Mouse (Mus musculus) heart, embryonic 14.5 days (tissue): ENCODE data around the gene Oas2. TPM values are rescaled to one million over a fixed set of nuclear protein-coding genes. Genes with fewer than 3 reads are reported as not detected.

Experiments
- ATAC-seq: fragments of 200-750 bp; cut with Nextera tagmentation; 2 replicates; pipeline ENCODE4 v1.8.0; 2017; ENCODE audit warnings: low read depth, moderate TSS enrichment; ENCODE audit not compliant: insufficient number of reproducible peaks, insufficient read depth, low FRiP score
- H3K27ac ChIP-seq, 2 experiments: fragments of 200-500 bp in 1 of 2; fragments of 300-500 bp in 1 of 2; sonication (generic) in 1 of 2; replicated peaks in 1 of 2; 2 replicates each; pipeline ENCODE4 v1.5.1; 2012 to 2014; ENCODE audit warnings: low read depth in 2 of 2, low read length in 2 of 2, control low read depth in 1 of 2, mild to moderate bottlenecking in 1 of 2, mixed read lengths in 1 of 2; ENCODE audit not compliant: control insufficient read depth in 1 of 2, insufficient read depth in 1 of 2
- H3K27me3 ChIP-seq: fragments of 300-500 bp; sonication (generic); 2 replicates; pipeline ENCODE4 v1.6.1; 2014; ENCODE audit warnings: mild to moderate bottlenecking, low read length, control low read depth; ENCODE audit not compliant: control insufficient read depth, insufficient read depth
- H3K36me3 ChIP-seq: fragments of 300-500 bp; sonication (generic); 2 replicates; pipeline ENCODE4 v1.6.1; 2014; ENCODE audit warnings: mild to moderate bottlenecking, control low read depth, low read length, mixed read lengths; ENCODE audit not compliant: control insufficient read depth, insufficient read depth
- H3K4me1 ChIP-seq, 2 experiments: fragments of 200-500 bp in 1 of 2; fragments of 300-500 bp in 1 of 2; sonication (generic) in 1 of 2; 2 replicates each; pipeline ENCODE4 v1.6.1; 2012 to 2014; ENCODE audit warnings: low read length in 2 of 2, control low read depth in 1 of 2, mixed read lengths in 1 of 2; ENCODE audit not compliant: control insufficient read depth in 2 of 2, insufficient read depth in 2 of 2
- H3K4me2 ChIP-seq: fragments of 300-500 bp; sonication (generic); 2 replicates; pipeline ENCODE4 v1.6.1; 2014; ENCODE audit warnings: mild to moderate bottlenecking, low read length
- H3K4me3 ChIP-seq, 2 experiments: fragments of 200-500 bp in 1 of 2; fragments of 300-500 bp in 1 of 2; sonication (generic) in 1 of 2; 2 replicates each; pipeline ENCODE4 v1.5.1; 2012 to 2014; ENCODE audit warnings: low read length in 2 of 2, mild to moderate bottlenecking in 2 of 2, control low read depth in 1 of 2, low read depth in 1 of 2, moderate library complexity in 1 of 2; ENCODE audit not compliant: control insufficient read depth in 1 of 2, insufficient read depth in 1 of 2
- H3K9ac ChIP-seq: fragments of 300-500 bp; sonication (generic); 2 replicates; pipeline ENCODE4 v1.6.1; 2014; ENCODE audit warnings: mild to moderate bottlenecking, low read length
- H3K9me3 ChIP-seq: fragments of 300-500 bp; sonication (generic); 2 replicates; pipeline ENCODE4 v1.6.1; 2016; ENCODE audit warnings: low read length, control low read depth; ENCODE audit not compliant: control insufficient read depth
- WGBS: fragments of 180-500 bp; shearing (Covaris S2); extraction: QIAGEN DNeasy Blood & Tissue Kit; methylation state at CpG from one replicate; pipeline ENCODE4 v1.1.7; 2014; 5-methylcytosine and 5-hydroxymethylcytosine counted together
- polyA plus RNA-seq: library from polyadenylated mRNA; unstranded; fragments of >200 nt; fragmentation: Nextera tagmentation; extraction: Ambion mirVana; gene quantifications from 2 replicates; pipeline ENCODE4 v1.2.1, GENCODE M21; 2014

Oas2 gene
- polyA plus RNA-seq, 1 experiment from 2014 or later = 0.43 TPM

DNA sequence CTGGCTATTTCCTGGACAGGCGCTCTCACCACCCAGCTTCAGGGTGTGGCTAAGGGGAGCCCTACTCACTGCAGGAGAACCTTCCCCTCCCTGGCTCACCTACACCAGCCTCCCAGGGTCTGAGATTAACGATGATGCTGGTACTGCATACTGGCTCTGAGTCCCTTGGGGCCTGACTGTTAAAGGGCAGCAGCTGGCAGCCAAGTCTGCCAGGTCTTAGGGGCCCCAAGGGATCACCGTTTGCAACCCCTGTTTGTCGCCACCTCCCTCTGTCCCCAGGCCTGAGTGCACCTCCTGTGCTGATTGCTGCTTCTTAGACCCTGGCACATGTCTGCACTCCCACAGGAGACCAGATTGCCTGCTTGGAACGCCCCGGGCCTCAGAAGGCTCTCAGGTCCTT is 45.2 kb downstream of the Oas2 start:
- WGBS = 45% methylated on average over 6 of the region's 6 CpGs
- Histone ChIP-seq H3K4me1 (no peaks in the 10 kb centered on the region), H3K9me3 (no peaks in the 10 kb centered on the region), H3K9ac (no peak overlapping the region), H3K4me2 (no peak overlapping the region), H3K27me3 (peaks cover 68% of the 10 kb centered on the region), H3K4me3 (no peak overlapping the region), H3K27ac (no peak overlapping the region), H3K36me3 (no peaks in the 10 kb centered on the region)
- no peak for ATAC-seq

DNA sequence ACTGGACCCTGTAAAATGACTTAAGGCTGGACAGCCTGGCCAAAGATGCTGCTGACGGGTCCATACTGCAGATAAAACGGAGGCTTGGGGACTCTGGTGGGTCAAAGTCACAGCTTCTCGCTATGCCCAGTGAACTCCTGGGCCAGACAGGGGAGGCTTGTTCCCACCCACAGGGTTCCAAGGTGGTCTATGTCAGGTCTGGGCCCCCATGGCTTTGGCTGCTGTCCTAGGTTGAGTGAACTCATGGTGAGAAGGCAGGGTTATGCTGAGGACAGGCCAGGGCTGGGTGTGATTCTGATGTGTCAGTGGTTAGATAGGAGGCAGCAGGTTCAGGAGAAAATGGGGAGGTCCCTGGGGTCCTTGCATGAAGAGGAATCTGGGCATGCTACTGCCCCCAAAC is 46.0 kb downstream of the Oas2 start:
- peaks cover 65% of the 10 kb centered on the region for H3K27me3 ChIP-seq
- no peaks in the 10 kb centered on the region for H3K36me3 ChIP-seq
- no peak overlapping the region for H3K4me2 ChIP-seq
- H3K4me1 ChIP-seq = no peaks in the 10 kb centered on the region
- H3K9me3 ChIP-seq = no peaks in the 10 kb centered on the region
- no peak overlapping the region for H3K4me3 ChIP-seq
- no peak for ATAC-seq
- no peak overlapping the region for H3K27ac ChIP-seq
- no peak overlapping the region for H3K9ac ChIP-seq
- 75% methylated on average over 3 of the region's 3 CpGs for WGBS

DNA sequence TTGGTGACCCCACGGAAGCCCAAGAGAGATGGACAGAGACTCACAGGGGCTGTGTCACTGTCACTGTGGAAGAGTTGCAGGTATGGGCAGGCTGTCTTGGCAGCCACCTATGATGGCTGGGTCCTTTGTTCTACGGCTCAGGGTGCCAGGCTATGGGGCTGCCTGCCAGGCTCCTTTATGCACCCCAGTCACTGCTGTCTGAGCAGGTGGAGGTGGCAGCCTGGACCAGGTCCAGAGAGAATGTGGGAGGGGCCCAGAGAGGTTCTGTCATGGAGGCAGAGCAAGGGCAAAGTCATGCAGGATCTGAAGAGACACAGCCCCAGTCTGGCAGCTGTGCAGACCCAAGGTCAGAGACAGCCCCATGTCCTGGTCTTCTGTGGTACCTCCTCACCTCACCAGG is 46.7 kb downstream of the Oas2 start:
- peaks cover 64% of the 10 kb centered on the region for H3K27me3 ChIP-seq
- no peak overlapping the region for H3K9ac ChIP-seq
- WGBS = 73% methylated on average over 2 of the region's 2 CpGs
- no peaks in the 10 kb centered on the region for H3K36me3 ChIP-seq
- no peaks in the 10 kb centered on the region for H3K4me1 ChIP-seq
- ATAC-seq = no peak
- H3K27ac ChIP-seq = no peak overlapping the region
- no peak overlapping the region for H3K4me3 ChIP-seq
- no peaks in the 10 kb centered on the region for H3K9me3 ChIP-seq
- no peak overlapping the region for H3K4me2 ChIP-seq

DNA sequence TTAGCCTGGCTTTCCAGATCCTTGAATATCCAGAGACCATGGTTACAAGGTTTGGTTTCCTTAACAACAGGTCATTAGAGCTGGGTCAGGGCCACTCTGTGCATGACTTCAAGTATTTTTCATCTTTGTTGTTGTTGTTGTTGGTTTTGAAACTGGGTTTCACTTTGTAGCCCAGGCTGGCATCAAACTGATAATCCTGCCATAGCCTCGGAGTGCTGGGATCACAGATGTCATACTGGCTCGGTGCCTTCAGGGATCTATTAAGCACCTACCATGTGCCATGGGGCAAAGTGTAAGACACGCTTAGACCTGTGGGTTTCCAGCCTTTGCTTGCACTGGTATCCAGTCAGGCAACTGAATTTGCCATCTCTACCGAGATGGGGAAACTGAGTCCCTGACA is 47.2 kb downstream of the Oas2 start:
- Histone ChIP-seq H3K9me3 (no peaks in the 10 kb centered on the region), H3K4me1 (no peaks in the 10 kb centered on the region), H3K9ac (no peak overlapping the region), H3K4me3 (no peak overlapping the region), H3K27me3 (peaks cover 65% of the 10 kb centered on the region), H3K27ac (no peak overlapping the region), H3K4me2 (no peak overlapping the region), H3K36me3 (no peaks in the 10 kb centered on the region)
- ATAC-seq = no peak
- 81% methylated on average over 4 of the region's 4 CpGs for WGBS

DNA sequence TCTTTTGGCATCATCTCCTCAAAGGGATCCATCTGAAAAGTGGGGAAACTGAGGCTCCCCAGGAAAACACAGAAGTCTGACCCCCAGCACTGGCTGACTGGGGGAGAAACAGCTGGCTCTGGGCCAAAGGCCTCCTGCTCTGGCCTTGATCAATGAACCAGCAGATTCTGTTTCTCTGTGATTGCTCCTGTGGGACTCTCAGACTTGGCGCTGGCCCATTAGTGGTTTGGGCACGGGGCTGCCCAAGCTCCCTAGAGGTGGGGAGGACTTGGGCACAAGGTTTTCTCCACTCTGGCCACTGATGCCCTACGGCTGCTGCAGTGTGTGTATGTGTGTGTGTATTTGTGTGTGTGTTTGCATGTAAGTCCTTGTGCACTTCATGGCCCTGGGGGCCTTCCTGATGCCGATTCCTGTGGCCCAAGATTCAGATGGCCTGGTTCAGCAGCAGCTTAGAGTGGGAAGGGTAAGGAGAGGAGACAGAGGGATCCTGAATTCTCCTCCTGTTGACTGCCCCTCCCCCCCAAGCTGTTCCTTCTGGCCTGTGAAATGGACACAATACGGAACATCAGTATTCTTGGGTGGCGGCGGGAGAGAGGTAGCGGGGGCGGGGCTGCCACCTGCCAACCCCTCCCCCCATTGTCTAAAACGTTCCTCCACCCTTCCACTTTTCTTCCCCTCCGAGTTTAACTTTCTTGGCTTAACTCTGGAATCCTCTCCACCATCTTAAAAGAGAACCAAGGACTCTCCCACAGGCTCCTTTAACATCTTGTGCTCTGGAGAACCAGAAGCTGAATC is 48.5 kb downstream of the Oas2 start:
- Histone ChIP-seq H3K27ac (no peak overlapping the region), H3K27me3 (peaks cover 70% of the 10 kb centered on the region), H3K9me3 (no peaks in the 10 kb centered on the region), H3K4me1 (no peaks in the 10 kb centered on the region), H3K36me3 (no peaks in the 10 kb centered on the region), H3K4me2 (no peak overlapping the region), H3K4me3 (no peak overlapping the region), H3K9ac (no peak overlapping the region)
- ATAC-seq = no peak
- WGBS = 64% methylated on average over 11 of the region's 11 CpGs

DNA sequence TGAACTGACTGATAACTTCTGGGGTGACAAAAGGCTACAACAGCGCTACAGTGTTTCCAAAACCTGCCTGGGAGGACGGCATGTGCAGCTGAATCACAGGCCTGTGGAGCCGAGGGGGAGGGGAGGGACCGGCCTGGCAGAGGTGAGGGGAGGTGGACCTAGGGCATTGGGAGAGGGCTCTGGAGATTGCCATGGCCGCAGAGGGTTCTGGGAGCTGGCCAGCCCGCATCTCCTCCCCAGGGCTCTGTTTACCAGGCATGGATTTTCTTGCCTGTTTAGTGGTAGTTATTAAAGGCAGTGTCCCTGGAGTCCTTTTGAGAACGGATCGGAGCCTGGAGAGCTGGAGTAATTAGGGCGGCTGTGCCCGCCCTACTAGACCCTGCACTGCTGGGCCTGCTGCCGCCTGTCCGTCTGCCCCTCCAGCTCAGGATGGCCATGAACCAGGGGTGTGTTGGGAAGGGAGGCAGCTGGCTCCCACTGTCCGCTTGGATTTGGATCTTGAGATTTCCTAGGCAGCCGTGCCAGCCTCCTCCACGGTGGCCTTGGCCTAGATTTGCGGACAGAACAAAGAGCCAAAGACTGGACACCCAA is 50.8 kb downstream of the Oas2 start:
- Histone ChIP-seq H3K4me1 (no peaks in the 10 kb centered on the region), H3K4me3 (no peak overlapping the region), H3K27me3 (peaks cover 78% of the 10 kb centered on the region), H3K4me2 (no peak overlapping the region), H3K9me3 (no peaks in the 10 kb centered on the region), H3K9ac (no peak overlapping the region), H3K36me3 (no peaks in the 10 kb centered on the region), H3K27ac (no peak overlapping the region)
- WGBS = 57% methylated on average over 16 of the region's 16 CpGs
- ATAC-seq = no peak

DNA sequence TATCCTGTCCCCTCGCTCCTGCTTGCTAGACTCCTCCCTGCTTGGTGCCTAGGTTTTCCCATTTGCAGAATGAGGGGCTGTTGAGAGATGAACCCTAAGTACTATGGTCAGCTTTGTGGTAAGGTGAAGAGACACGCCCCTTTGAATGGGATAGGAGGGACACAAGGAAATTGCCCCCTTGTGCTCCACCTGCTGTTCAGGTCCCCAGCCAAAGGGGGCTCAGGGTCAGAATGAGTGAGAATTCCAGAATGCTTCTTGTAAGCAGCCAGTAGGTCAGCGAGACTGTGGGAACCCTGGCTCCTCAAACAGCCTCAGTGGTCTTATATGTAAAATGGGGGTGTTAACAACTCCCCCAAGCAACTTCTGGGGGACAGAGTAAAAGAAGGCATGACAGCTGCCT is 51.5 kb downstream of the Oas2 start:
- Histone ChIP-seq H3K4me3 (no peak overlapping the region), H3K9ac (no peak overlapping the region), H3K27ac (no peak overlapping the region), H3K36me3 (no peaks in the 10 kb centered on the region), H3K4me1 (no peaks in the 10 kb centered on the region), H3K4me2 (no peak overlapping the region), H3K9me3 (no peaks in the 10 kb centered on the region), H3K27me3 (peaks cover 85% of the 10 kb centered on the region)
- WGBS = 59% methylated on average over 3 of the region's 3 CpGs
- no peak for ATAC-seq

DNA sequence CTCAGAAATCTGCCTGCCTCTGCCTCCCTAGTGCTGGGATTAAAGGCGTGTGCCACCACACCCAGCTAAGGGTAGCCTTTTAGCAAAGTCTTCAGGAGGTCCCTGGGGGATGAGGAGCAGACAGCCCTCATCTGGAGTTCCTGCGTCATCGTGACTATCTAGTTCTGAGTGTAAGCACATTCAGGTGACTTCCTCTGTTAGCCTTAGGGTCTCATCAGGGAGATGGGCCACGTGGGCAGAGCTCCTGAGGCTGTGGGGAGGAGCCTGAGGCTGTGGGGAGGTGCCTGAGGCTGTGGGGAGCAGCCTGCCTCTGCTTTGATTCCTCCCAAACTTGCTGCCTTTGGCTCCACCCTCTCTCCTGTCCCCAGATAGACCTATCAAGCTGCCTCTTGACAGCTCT is 52.8 kb downstream of the Oas2 start:
- H3K4me2 ChIP-seq = no peak overlapping the region
- no peaks in the 10 kb centered on the region for H3K36me3 ChIP-seq
- H3K27ac ChIP-seq = no peak overlapping the region
- no peaks in the 10 kb centered on the region for H3K9me3 ChIP-seq
- 56% methylated on average over 4 of the region's 4 CpGs for WGBS
- peaks cover 91% of the 10 kb centered on the region for H3K27me3 ChIP-seq
- ATAC-seq = no peak
- H3K4me3 ChIP-seq = no peak overlapping the region
- H3K9ac ChIP-seq = no peak overlapping the region
- no peaks in the 10 kb centered on the region for H3K4me1 ChIP-seq
